Mouse (Mus musculus) lung, embryonic 15.5 days (tissue): ENCODE data around the gene Cep250. TPM values are rescaled to one million over a fixed set of nuclear protein-coding genes. Genes with fewer than 3 reads are reported as not detected.

Experiments
- ATAC-seq: fragments of 200-750 bp; cut with Nextera tagmentation; 2 replicates; pipeline ENCODE4 v1.8.0; 2017; ENCODE audit warnings: moderate number of reproducible peaks, borderline replicate concordance; ENCODE audit not compliant: low FRiP score, low TSS enrichment; ENCODE audit errors: extremely low read depth
- H3K27ac ChIP-seq: fragments of 300-500 bp; sonication (generic); 2 replicates; pipeline ENCODE4 v1.5.1; 2015; ENCODE audit warnings: moderate library complexity, mild to moderate bottlenecking, inconsistent platforms
- H3K27me3 ChIP-seq: fragments of 300-500 bp; sonication (generic); 2 replicates; pipeline ENCODE4 v1.6.1; 2015; ENCODE audit warnings: inconsistent platforms
- H3K36me3 ChIP-seq: fragments of 300-500 bp; sonication (generic); 2 replicates; pipeline ENCODE4 v1.6.1; 2015; ENCODE audit warnings: inconsistent platforms
- H3K4me1 ChIP-seq: fragments of 300-500 bp; sonication (generic); 2 replicates; pipeline ENCODE4 v1.6.1; 2015; ENCODE audit warnings: inconsistent platforms
- H3K4me2 ChIP-seq: fragments of 300-500 bp; sonication (generic); 2 replicates; pipeline ENCODE4 v1.6.1; 2015; ENCODE audit warnings: inconsistent platforms, mild to moderate bottlenecking, moderate library complexity
- H3K4me3 ChIP-seq: fragments of 300-500 bp; sonication (generic); 2 replicates; pipeline ENCODE4 v1.5.1; 2015; ENCODE audit warnings: mild to moderate bottlenecking, inconsistent platforms
- H3K9ac ChIP-seq: fragments of 300-500 bp; sonication (generic); 2 replicates; pipeline ENCODE4 v1.6.1; 2015; ENCODE audit warnings: inconsistent platforms
- H3K9me3 ChIP-seq: fragments of 300-500 bp; sonication (generic); 2 replicates; pipeline ENCODE4 v1.6.1; 2016; ENCODE audit warnings: inconsistent platforms
- WGBS: fragments of 180-500 bp; shearing (Covaris S2); methylation state at CpG from one replicate; pipeline ENCODE4 v1.1.7; 2015; 5-methylcytosine and 5-hydroxymethylcytosine counted together
- polyA plus RNA-seq: library from polyadenylated mRNA; unstranded; fragments of >200 nt; fragmentation: Nextera tagmentation; extraction: Ambion mirVana; gene quantifications from 2 replicates; pipeline ENCODE4 v1.2.1, GENCODE M21; 2015

Gene Cep250
- polyA plus RNA-seq, 1 experiment from 2014 or later: 26.1 TPM

GRCm38 (mm10) chr2:155944685-155945084 is 11.6 kb upstream of the Cep250 start:
- peaks cover 9% of the 10 kb centered on the region; the same call in 1 of the 2 replicates for H3K27me3 ChIP-seq
- no peak overlapping the region for H3K27ac ChIP-seq
- H3K4me2 ChIP-seq: no peak overlapping the region
- no peaks in the 10 kb centered on the region for H3K36me3 ChIP-seq
- 72% methylated on average over 4 of the region's 4 CpGs for WGBS
- no peaks in the 10 kb centered on the region for H3K9me3 ChIP-seq
- no peak for ATAC-seq
- peaks cover 30% of the 10 kb centered on the region; the same call in 1 of the 2 replicates for H3K4me1 ChIP-seq
- H3K4me3 ChIP-seq: no peak overlapping the region
- H3K9ac ChIP-seq: no peak overlapping the region

GRCm38 (mm10) chr2:155945124-155945523 is 11.1 kb upstream of the Cep250 start, which contains the start of gene Gdf5:
TSS of gene Gdf5 (minus strand) at chr2:155945367.
- H3K27ac ChIP-seq: no peak within 1 kb of the TSS
- no peak for ATAC-seq
- 31% methylated on average over 13 of the region's 13 CpGs for WGBS
- peaks cover 30% of the 10 kb centered on the region; the same call in 1 of the 2 replicates for H3K4me1 ChIP-seq
- H3K9me3 ChIP-seq: no peaks in the 10 kb centered on the region
- H3K36me3 ChIP-seq: no peaks in the 10 kb centered on the region
- H3K9ac ChIP-seq: no peak within 1 kb of the TSS
- no peak within 1 kb of the TSS for H3K4me2 ChIP-seq
- H3K4me3 ChIP-seq: no peak within 1 kb of the TSS
- peaks cover 14% of the 10 kb centered on the region; the same call in 1 of the 2 replicates for H3K27me3 ChIP-seq

GRCm38 (mm10) chr2:155945580-155945979 is 10.7 kb upstream of the Cep250 start:
- ATAC-seq: no peak

GRCm38 (mm10) chr2:155946069-155946468 is 10.2 kb upstream of the Cep250 start:
- Histone ChIP-seq H3K36me3 (no peaks in the 10 kb centered on the region), H3K27ac (no peak overlapping the region), H3K9me3 (no peaks in the 10 kb centered on the region), H3K4me2 (no peak overlapping the region), H3K4me1 (peaks cover 30% of the 10 kb centered on the region; the same call in 1 of the 2 replicates), H3K27me3 (peaks cover 14% of the 10 kb centered on the region; the same call in 1 of the 2 replicates), H3K4me3 (no peak overlapping the region), H3K9ac (no peak overlapping the region)
- ATAC-seq: no peak
- WGBS: 6% methylated on average over 7 of the region's 7 CpGs

More at GRCm38 (mm10) chr2:155945580-155945979, 10.7 kb upstream of the Cep250 start:
- Histone ChIP-seq H3K9ac (no peak overlapping the region), H3K4me1 (peaks cover 30% of the 10 kb centered on the region; the same call in 1 of the 2 replicates), H3K9me3 (no peaks in the 10 kb centered on the region), H3K27me3 (peaks cover 14% of the 10 kb centered on the region; the same call in 1 of the 2 replicates), H3K27ac (no peak overlapping the region), H3K4me3 (no peak overlapping the region), H3K4me2 (no peak overlapping the region), H3K36me3 (no peaks in the 10 kb centered on the region)
- 48% methylated on average over 5 of the region's 5 CpGs for WGBS

GRCm38 (mm10) chr2:155946499-155946898 is 9.8 kb upstream of the Cep250 start:
- ATAC-seq: no peak
- no peak overlapping the region for H3K9ac ChIP-seq
- WGBS: 23% methylated on average over 4 of the region's 4 CpGs
- H3K4me3 ChIP-seq: no peak overlapping the region
- peaks cover 28% of the 10 kb centered on the region; the same call in 1 of the 2 replicates for H3K4me1 ChIP-seq
- H3K36me3 ChIP-seq: no peaks in the 10 kb centered on the region
- H3K27me3 ChIP-seq: peaks cover 14% of the 10 kb centered on the region; the same call in 1 of the 2 replicates
- H3K27ac ChIP-seq: no peak overlapping the region
- H3K4me2 ChIP-seq: no peak overlapping the region
- no peaks in the 10 kb centered on the region for H3K9me3 ChIP-seq

GRCm38 (mm10) chr2:155947390-155948002 is 8.8 kb upstream of the Cep250 start:
- no peaks in the 10 kb centered on the region for H3K36me3 ChIP-seq
- no peak overlapping the region for H3K9ac ChIP-seq
- no peak overlapping the region for H3K4me2 ChIP-seq
- 23% methylated on average over 5 of the region's 5 CpGs for WGBS
- ATAC-seq: no peak
- H3K27me3 ChIP-seq: peaks cover 15% of the 10 kb centered on the region; the same call in 1 of the 2 replicates
- H3K27ac ChIP-seq: no peak overlapping the region
- H3K4me3 ChIP-seq: no peak overlapping the region
- H3K9me3 ChIP-seq: no peaks in the 10 kb centered on the region
- peaks cover 18% of the 10 kb centered on the region; the same call in 1 of the 2 replicates for H3K4me1 ChIP-seq

- Histone ChIP-seq H3K9ac (no peak overlapping the region), H3K27me3 (peaks cover 19% of the 10 kb centered on the region; the same call in 1 of the 2 replicates), H3K27ac (no peak overlapping the region), H3K4me3 (no peak overlapping the region), H3K36me3 (no peaks in the 10 kb centered on the region), H3K9me3 (no peaks in the 10 kb centered on the region), H3K4me1 (peaks cover 13% of the 10 kb centered on the region; the same call in 1 of the 2 replicates), H3K4me2 (no peak overlapping the region)
- no peak for ATAC-seq
- 37% methylated on average over 6 of the region's 6 CpGs for WGBS
Measured at GRCm38 (mm10) chr2:155949362-155949761, 6.9 kb upstream of the Cep250 start.

DNA sequence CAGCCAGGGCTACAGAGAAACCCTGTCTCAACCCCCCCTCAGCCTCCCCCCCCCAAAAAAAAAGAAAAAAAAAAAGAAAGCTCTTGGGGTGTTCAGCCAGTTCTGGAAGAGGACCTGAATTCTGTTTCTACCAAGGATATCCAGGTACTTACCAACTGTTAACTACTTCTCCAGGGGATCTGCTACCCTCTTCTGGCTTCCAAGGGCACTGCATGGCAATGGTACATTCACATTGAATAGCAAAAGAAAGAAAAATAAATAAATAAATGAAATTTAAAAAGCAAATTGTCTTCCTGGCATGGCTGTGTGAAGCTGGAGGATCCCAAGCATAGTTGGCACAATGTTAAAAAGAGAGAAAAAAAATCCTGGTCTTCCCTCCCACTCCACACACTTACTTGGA is 4.3 kb upstream of the Cep250 start:
- no peak overlapping the region for H3K4me3 ChIP-seq
- no peak overlapping the region for H3K9ac ChIP-seq
- H3K36me3 ChIP-seq: no peaks in the 10 kb centered on the region
- peaks cover 16% of the 10 kb centered on the region; the same call in 1 of the 2 replicates for H3K27me3 ChIP-seq
- no peak overlapping the region for H3K27ac ChIP-seq
- no peak overlapping the region for H3K4me2 ChIP-seq
- H3K4me1 ChIP-seq: peaks cover 7% of the 10 kb centered on the region; the same call in 1 of the 2 replicates
- no peaks in the 10 kb centered on the region for H3K9me3 ChIP-seq
- no peak for ATAC-seq

DNA sequence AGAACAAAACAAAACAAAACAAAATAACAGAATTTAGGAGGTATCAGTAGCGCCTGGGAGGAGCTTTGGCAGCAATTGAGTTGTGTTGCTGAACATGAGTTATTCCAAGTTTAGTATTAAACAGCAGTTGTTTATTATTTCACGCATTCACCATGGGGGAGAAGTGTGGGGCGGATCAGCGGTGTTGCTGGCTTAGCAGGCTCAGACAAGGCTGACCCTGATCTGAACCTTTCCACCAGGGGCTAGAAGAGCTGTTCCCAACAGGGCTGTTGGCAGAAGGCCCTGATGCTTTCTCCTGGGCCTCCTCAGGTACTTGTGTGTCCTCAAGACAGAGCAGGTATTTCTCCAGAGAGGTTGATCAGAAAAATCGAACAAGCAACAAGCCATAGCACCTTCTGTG is 3.7 kb downstream of the Cep250 start:
- H3K27me3 ChIP-seq: no peaks in the 10 kb centered on the region
- H3K27ac ChIP-seq: no peak overlapping the region
- H3K4me1 ChIP-seq: peaks cover 13% of the 10 kb centered on the region
- no peaks in the 10 kb centered on the region for H3K9me3 ChIP-seq
- 68% methylated on average over 5 of the region's 5 CpGs for WGBS
- no peak overlapping the region for H3K4me3 ChIP-seq
- no peak overlapping the region for H3K9ac ChIP-seq
- no peak for ATAC-seq
- H3K4me2 ChIP-seq: no peak overlapping the region
- peaks cover 27% of the 10 kb centered on the region for H3K36me3 ChIP-seq

DNA sequence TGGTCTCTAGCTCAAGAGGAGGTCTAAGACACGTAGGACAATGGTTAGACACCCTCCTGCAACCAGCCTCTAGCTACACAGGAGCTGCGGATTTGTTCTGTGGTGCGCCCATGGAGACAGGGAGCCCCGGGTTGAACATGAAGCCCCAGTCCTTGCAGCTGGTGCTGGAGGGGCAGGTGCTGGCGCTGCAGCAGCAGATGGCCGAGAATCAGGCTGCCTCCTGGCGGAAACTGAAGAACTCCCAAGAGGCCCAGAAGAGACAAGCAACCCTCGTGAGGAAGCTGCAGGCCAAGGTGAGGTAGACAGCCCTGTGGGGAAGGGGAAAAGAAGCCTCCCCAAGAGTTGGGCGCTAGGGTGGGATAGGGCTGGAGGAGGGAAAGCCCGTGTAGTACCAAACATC is 5.6 kb downstream of the Cep250 start:
- Histone ChIP-seq H3K4me1 (peaks cover 13% of the 10 kb centered on the region), H3K9me3 (no peaks in the 10 kb centered on the region), H3K4me3 (no peak overlapping the region), H3K36me3 (peaks cover 40% of the 10 kb centered on the region), H3K27ac (no peak overlapping the region), H3K9ac (no peak overlapping the region), H3K27me3 (no peaks in the 10 kb centered on the region), H3K4me2 (no peak overlapping the region)
- WGBS: 81% methylated on average over 10 of the region's 10 CpGs
- ATAC-seq: no peak

DNA sequence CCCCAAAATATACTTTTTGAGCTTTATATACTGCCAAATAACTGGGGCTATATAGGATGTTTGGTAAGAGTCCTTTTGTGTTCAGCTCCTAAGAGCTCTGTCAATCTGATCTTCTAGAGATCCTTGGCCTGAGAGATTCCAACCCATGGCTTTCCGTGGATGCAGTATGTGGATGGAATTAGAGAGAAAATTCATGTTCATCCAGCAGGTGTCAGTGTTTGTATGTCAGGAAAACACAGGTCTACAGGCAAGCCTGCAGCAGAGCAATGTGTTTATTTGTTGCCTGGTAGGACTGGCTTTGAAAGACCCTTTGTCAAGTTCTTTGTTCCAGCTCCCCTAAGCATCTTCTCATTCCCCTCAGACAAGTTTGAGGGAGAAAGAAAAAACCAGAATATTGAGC is 6.7 kb downstream of the Cep250 start:
- Histone ChIP-seq H3K4me3 (no peak overlapping the region), H3K9ac (no peak overlapping the region), H3K27ac (no peak overlapping the region), H3K4me1 (peaks cover 4% of the 10 kb centered on the region; the same call in 1 of the 2 replicates), H3K9me3 (no peaks in the 10 kb centered on the region), H3K4me2 (no peak overlapping the region), H3K27me3 (no peaks in the 10 kb centered on the region), H3K36me3 (peaks cover 49% of the 10 kb centered on the region)
- no peak for ATAC-seq
- WGBS: 34% methylated on average over 1 of the region's 1 CpGs

- Histone ChIP-seq H3K27me3 (no peaks in the 10 kb centered on the region), H3K27ac (no peak overlapping the region), H3K4me2 (no peak overlapping the region), H3K36me3 (peaks cover 85% of the 10 kb centered on the region), H3K4me1 (no peaks in the 10 kb centered on the region), H3K4me3 (no peak overlapping the region), H3K9ac (no peak overlapping the region), H3K9me3 (no peaks in the 10 kb centered on the region)
- no peak for ATAC-seq
- 86% methylated on average over 6 of the region's 6 CpGs for WGBS
Measured at GRCm38 (mm10) chr2:155973348-155973747, 17.1 kb downstream of the Cep250 start.
